Mouse (Mus musculus): ENCODE results near the gene Bud31. TPM values are rescaled to one million over a fixed set of nuclear protein-coding genes. Genes with fewer than 3 reads are reported as not detected.

Bud31 gene
- polyA plus RNA-seq, 1 experiment = 30.4 TPM

GRCm38 (mm10) chr5:145115736-145116135 lies 24.4 kb upstream of the Bud31 start:
- 53% methylated on average over 5 of the region's 5 CpGs for WGBS
- TF ChIP-seq POLR2A (IDR thresholded peaks at IDR 0.05; ENCODE audit: low read depth, low read length) = no peak
- no peak for TF ChIP-seq CTCF (IDR thresholded peaks at IDR 0.05; ENCODE audit: extremely low read depth, insufficient read depth, insufficient read length, insufficient replicate concordance)
- DNase-seq (ENCODE audit: low read depth in 1 of 2, low spot score in 2 of 2) = no peak
- peak overlapping the region; percentile 42; the same call in 1 of the 2 replicates for H3K4me3 ChIP-seq (ENCODE audit: extremely low read depth, insufficient read depth, insufficient read length)
- no peaks in the 10 kb centered on the region for H3K27me3 ChIP-seq (ENCODE audit: control insufficient read depth, insufficient read depth, low read length)
- peaks cover 11% of the 10 kb centered on the region for H3K36me3 ChIP-seq (ENCODE audit: control insufficient read depth, insufficient read depth, low read length)
- H3K27ac ChIP-seq (ENCODE audit: insufficient read depth, low read length) = peak overlapping the region; percentile 89
- peaks cover 14% of the 10 kb centered on the region; the same call in 1 of the 2 replicates for H3K4me1 ChIP-seq (ENCODE audit: control insufficient read depth, insufficient read depth, insufficient read length)

GRCm38 (mm10) chr5:145116316-145116715 lies 23.8 kb upstream of the Bud31 start:
- H3K27me3 ChIP-seq (ENCODE audit: control insufficient read depth, insufficient read depth, low read length) = no peaks in the 10 kb centered on the region
- TF ChIP-seq POLR2A (IDR thresholded peaks at IDR 0.05; ENCODE audit: low read depth, low read length) (no peak), CTCF (IDR thresholded peaks at IDR 0.05; ENCODE audit: extremely low read depth, insufficient read depth, insufficient read length, insufficient replicate concordance) (no peak)
- peak overlapping the region; percentile 45; the same call in 1 of the 2 replicates for H3K4me3 ChIP-seq (ENCODE audit: extremely low read depth, insufficient read depth, insufficient read length)
- peaks cover 14% of the 10 kb centered on the region; the same call in 1 of the 2 replicates for H3K4me1 ChIP-seq (ENCODE audit: control insufficient read depth, insufficient read depth, insufficient read length)
- peak; percentile 52 to 55 for DNase-seq (ENCODE audit: low read depth in 1 of 2, low spot score in 2 of 2)
- H3K27ac ChIP-seq (ENCODE audit: insufficient read depth, low read length) = peak overlapping the region; percentile 89
- WGBS = 0% methylated on average over 4 of the region's 4 CpGs
- H3K36me3 ChIP-seq (ENCODE audit: control insufficient read depth, insufficient read depth, low read length) = peaks cover 11% of the 10 kb centered on the region

- TF ChIP-seq CTCF (IDR thresholded peaks at IDR 0.05; ENCODE audit: extremely low read depth, insufficient read depth, insufficient read length, insufficient replicate concordance) = peak; percentile 50; the same call in 1 of the 2 replicates
- no peak for TF ChIP-seq POLR2A (IDR thresholded peaks at IDR 0.05; ENCODE audit: low read depth, low read length)
- WGBS = 58% methylated on average over 10 of the region's 10 CpGs
- H3K4me3 ChIP-seq (ENCODE audit: extremely low read depth, insufficient read depth, insufficient read length) = peak overlapping the region; percentile 45; the same call in 1 of the 2 replicates
These were observed 23.2 kb upstream of the Bud31 start for GRCm38 (mm10) chr5:145116916-145117315.

GRCm38 (mm10) chr5:145118005-145118404 lies 22.2 kb upstream of the Bud31 start:
- TF ChIP-seq CTCF (IDR thresholded peaks at IDR 0.05; ENCODE audit: extremely low read depth, insufficient read depth, insufficient read length, insufficient replicate concordance) = no peak
- TF ChIP-seq POLR2A (IDR thresholded peaks at IDR 0.05; ENCODE audit: low read depth, low read length) = no peak
- H3K4me3 ChIP-seq (ENCODE audit: extremely low read depth, insufficient read depth, insufficient read length) = no peak overlapping the region
- WGBS = 80% methylated on average over 6 of the region's 6 CpGs
- no peak overlapping the region; the same call in 1 of the 2 replicates for H3K27ac ChIP-seq (ENCODE audit: insufficient read depth, low read length)
- no peaks in the 10 kb centered on the region for H3K27me3 ChIP-seq (ENCODE audit: control insufficient read depth, insufficient read depth, low read length)
- peaks cover 14% of the 10 kb centered on the region; the same call in 1 of the 2 replicates for H3K4me1 ChIP-seq (ENCODE audit: control insufficient read depth, insufficient read depth, insufficient read length)
- DNase-seq (ENCODE audit: low read depth in 1 of 2, low spot score in 2 of 2) = no peak
- H3K36me3 ChIP-seq (ENCODE audit: control insufficient read depth, insufficient read depth, low read length) = peaks cover 21% of the 10 kb centered on the region

More at GRCm38 (mm10) chr5:145116916-145117315, 23.2 kb upstream of the Bud31 start:
- no peaks in the 10 kb centered on the region for H3K27me3 ChIP-seq (ENCODE audit: control insufficient read depth, insufficient read depth, low read length)
- DNase-seq (ENCODE audit: low read depth in 1 of 2, low spot score in 2 of 2) = peak in 1 of 2 experiments; percentile 57
- H3K36me3 ChIP-seq (ENCODE audit: control insufficient read depth, insufficient read depth, low read length) = peaks cover 15% of the 10 kb centered on the region
- H3K4me1 ChIP-seq (ENCODE audit: control insufficient read depth, insufficient read depth, insufficient read length) = peaks cover 14% of the 10 kb centered on the region; the same call in 1 of the 2 replicates
- peak overlapping the region; percentile 89 for H3K27ac ChIP-seq (ENCODE audit: insufficient read depth, low read length)

GRCm38 (mm10) chr5:145118461-145118860 lies 21.7 kb upstream of the Bud31 start:
- Histone ChIP-seq H3K4me1 (ENCODE audit: control insufficient read depth, insufficient read depth, insufficient read length) (peaks cover 14% of the 10 kb centered on the region; the same call in 1 of the 2 replicates), H3K27me3 (ENCODE audit: control insufficient read depth, insufficient read depth, low read length) (no peaks in the 10 kb centered on the region), H3K4me3 (ENCODE audit: extremely low read depth, insufficient read depth, insufficient read length) (no peak overlapping the region), H3K27ac (ENCODE audit: insufficient read depth, low read length) (no peak overlapping the region), H3K36me3 (ENCODE audit: control insufficient read depth, insufficient read depth, low read length) (peaks cover 24% of the 10 kb centered on the region)
- TF ChIP-seq POLR2A (IDR thresholded peaks at IDR 0.05; ENCODE audit: low read depth, low read length) (no peak), CTCF (IDR thresholded peaks at IDR 0.05; ENCODE audit: extremely low read depth, insufficient read depth, insufficient read length, insufficient replicate concordance) (no peak)
- WGBS = 91% methylated on average over 5 of the region's 5 CpGs
- DNase-seq (ENCODE audit: low read depth in 1 of 2, low spot score in 2 of 2) = no peak

- Histone ChIP-seq H3K27ac (ENCODE audit: insufficient read depth, low read length) (no peak overlapping the region), H3K4me3 (ENCODE audit: extremely low read depth, insufficient read depth, insufficient read length) (no peak overlapping the region), H3K27me3 (ENCODE audit: control insufficient read depth, insufficient read depth, low read length) (no peaks in the 10 kb centered on the region), H3K36me3 (ENCODE audit: control insufficient read depth, insufficient read depth, low read length) (peaks cover 31% of the 10 kb centered on the region), H3K4me1 (ENCODE audit: control insufficient read depth, insufficient read depth, insufficient read length) (peaks cover 9% of the 10 kb centered on the region; the same call in 1 of the 2 replicates)
- TF ChIP-seq POLR2A (IDR thresholded peaks at IDR 0.05; ENCODE audit: low read depth, low read length) = no peak
- no peak for TF ChIP-seq CTCF (IDR thresholded peaks at IDR 0.05; ENCODE audit: extremely low read depth, insufficient read depth, insufficient read length, insufficient replicate concordance)
- WGBS = 92% methylated on average over 2 of the region's 2 CpGs
- no peak for DNase-seq (ENCODE audit: low read depth in 1 of 2, low spot score in 2 of 2)
These were observed 20.8 kb upstream of the Bud31 start for GRCm38 (mm10) chr5:145119385-145119784.

GRCm38 (mm10) chr5:145120921-145121320 lies 19.2 kb upstream of the Bud31 start:
- no peaks in the 10 kb centered on the region for H3K27me3 ChIP-seq (ENCODE audit: control insufficient read depth, insufficient read depth, low read length)
- no peak overlapping the region for H3K4me3 ChIP-seq (ENCODE audit: extremely low read depth, insufficient read depth, insufficient read length)
- TF ChIP-seq CTCF (IDR thresholded peaks at IDR 0.05; ENCODE audit: extremely low read depth, insufficient read depth, insufficient read length, insufficient replicate concordance) (no peak), POLR2A (IDR thresholded peaks at IDR 0.05; ENCODE audit: low read depth, low read length) (no peak)
- no peak overlapping the region for H3K27ac ChIP-seq (ENCODE audit: insufficient read depth, low read length)
- peaks cover 45% of the 10 kb centered on the region for H3K36me3 ChIP-seq (ENCODE audit: control insufficient read depth, insufficient read depth, low read length)
- peaks cover 7% of the 10 kb centered on the region; the same call in 1 of the 2 replicates for H3K4me1 ChIP-seq (ENCODE audit: control insufficient read depth, insufficient read depth, insufficient read length)
- DNase-seq (ENCODE audit: low read depth in 1 of 2, low spot score in 2 of 2) = no peak
- 83% methylated on average over 7 of the region's 7 CpGs for WGBS
